Mouse (Mus musculus) bone marrow macrophage, adult 2 months (primary cell): Measurements from ENCODE around the gene Plxnd1.

ENCODE experiments used
- CTCF ChIP-seq: IDR thresholded peaks from 2 replicates; pipeline ENCODE4 v1.5.1; 2012; ENCODE audit warnings: low read depth, mild to moderate bottlenecking, low read length, moderate library complexity
- POLR2A ChIP-seq: IDR thresholded peaks from 2 replicates; pipeline ENCODE4 v1.6.1; 2012; ENCODE audit warnings: mild to moderate bottlenecking, low read depth, low read length, borderline replicate concordance

- no peak for TF ChIP-seq CTCF
- no peak for TF ChIP-seq POLR2A
Observed at GRCm38 (mm10) chr6:115968700-115969099, 26.1 kb downstream of the Plxnd1 start.
